Mouse (Mus musculus): ENCODE results near the gene Nckap5.
A peak's percentile ranks its signal among the peaks of the same experiment; 100 is the strongest.
"Not testable (repeated sequence)": the region's sequence is repeated elsewhere in the genome, so short reads cannot be mapped to it uniquely, and the experiment has no call there.

Nckap5 gene

GRCm38 (mm10) chr1:126042886-126043285, 787.7 kb downstream of the Nckap5 start:
- no peak for DNase-seq (ENCODE audit: low read depth, low spot score)

- no peak for DNase-seq (ENCODE audit: low read depth, low spot score)
Measured at GRCm38 (mm10) chr1:126027536-126027935, 803.1 kb downstream of the Nckap5 start.

DNA sequence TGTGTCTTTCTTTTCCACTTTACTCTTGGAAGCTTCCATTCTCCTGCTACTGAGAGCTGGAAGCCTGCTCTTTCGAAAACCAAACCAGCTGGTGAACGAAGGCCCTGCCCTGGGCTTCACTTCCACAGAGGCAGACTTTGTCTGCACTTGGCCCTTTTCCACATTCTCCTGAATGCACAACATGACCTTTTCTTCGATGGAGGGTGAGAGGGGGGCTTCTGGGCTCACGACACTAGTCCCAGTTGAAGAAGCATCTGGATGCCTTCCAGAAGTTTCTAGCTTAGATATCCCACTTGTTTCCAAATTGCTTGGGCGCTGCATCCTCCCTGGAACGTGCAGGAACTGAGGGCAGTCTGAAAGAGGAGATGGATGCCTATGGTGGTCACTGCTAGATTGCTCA, 806.1 kb downstream of the Nckap5 start:
- DNase-seq (ENCODE audit: low read depth, low spot score), result no peak

DNA sequence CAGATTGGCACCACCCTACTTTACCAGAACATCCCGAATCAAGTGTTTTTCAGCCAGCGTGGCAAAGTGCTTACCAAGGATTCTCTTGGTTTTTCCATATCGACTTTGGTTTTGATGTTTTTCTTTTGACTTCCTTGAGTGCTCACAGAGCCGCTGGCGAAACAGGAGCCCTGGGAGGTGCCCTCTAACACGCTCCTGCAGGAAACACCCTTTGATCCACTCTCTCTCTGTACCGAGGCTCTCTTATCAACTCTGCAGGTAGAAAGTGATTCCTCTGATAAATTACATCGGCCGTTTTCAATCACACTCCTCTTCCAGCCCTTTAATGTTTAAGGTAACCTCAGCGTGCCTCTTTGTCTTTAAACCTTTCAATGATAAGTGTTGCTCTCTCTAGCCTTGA, 807.6 kb downstream of the Nckap5 start:
- DNase-seq (ENCODE audit: low read depth, low spot score), result no peak

DNA sequence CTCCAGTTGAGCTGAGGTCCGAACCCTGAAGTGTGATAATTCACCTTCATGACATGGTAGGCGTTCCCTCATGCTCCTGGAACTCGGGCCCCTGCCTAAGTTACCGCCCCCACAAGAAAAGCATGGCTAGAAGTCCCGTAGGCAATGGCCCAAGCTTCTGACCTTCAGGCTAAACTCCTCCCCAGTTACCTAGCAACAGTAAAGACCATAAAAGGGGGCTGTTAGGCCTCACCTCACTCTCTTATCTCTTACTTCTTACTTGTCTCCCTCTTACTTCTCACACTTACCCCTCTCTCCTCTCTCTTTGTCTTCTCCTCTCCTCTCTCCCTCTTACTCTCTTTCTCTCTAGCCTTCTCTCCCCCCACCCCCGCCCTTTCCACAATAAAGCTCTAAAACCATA, 811.9 kb downstream of the Nckap5 start:
- not testable (repeated sequence) for DNase-seq (ENCODE audit: low read depth, low spot score)

- no peak for DNase-seq (ENCODE audit: low read depth, low spot score)
Measured at GRCm38 (mm10) chr1:126011661-126012091, 818.9 kb downstream of the Nckap5 start.

DNA sequence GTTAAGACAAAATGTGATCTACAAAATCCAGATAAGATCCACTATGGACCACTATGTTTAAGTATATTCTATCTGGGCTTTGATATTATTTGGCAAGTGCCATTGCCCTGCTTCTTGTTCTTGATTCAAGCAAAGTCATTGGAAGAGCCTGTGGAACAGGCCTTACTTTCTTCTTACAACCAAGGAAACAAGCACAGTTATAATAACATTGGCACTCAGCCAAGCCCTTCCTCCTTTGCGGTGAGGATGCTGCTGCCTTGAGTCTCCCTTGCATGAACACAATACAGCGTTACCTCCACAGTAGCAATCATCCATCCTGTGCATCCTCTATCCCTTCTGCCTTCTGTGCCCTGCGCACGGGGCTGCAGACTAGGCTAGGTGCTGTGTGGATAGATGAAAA, 823.0 kb downstream of the Nckap5 start:
- DNase-seq (ENCODE audit: low read depth, low spot score), result no peak

- no peak for DNase-seq (ENCODE audit: low read depth, low spot score)
Measured at GRCm38 (mm10) chr1:126005672-126006071, 824.9 kb downstream of the Nckap5 start.

- no peak for DNase-seq (ENCODE audit: low read depth, low spot score)
Measured at GRCm38 (mm10) chr1:125996540-125996939, 834.1 kb downstream of the Nckap5 start.

DNA sequence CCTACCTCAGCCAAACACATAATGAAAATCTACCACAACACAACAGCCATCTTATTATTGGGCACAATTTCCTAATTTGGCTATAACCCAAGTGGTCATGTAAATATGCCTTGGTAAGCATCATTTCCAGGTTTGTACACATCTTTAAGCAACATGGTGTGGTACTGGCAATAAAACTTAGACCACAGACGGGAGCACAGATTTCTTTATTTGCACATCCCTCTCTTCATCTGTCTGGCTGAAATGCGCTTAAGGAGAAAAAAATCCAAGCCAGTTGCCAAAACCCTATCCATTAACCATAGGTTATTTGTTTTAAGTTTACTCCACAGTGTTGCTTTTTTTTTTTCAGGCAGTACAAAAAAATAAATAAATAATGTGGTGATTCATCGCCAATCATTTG, 842.8 kb downstream of the Nckap5 start:
- no peak for DNase-seq (ENCODE audit: low read depth, low spot score)

DNA sequence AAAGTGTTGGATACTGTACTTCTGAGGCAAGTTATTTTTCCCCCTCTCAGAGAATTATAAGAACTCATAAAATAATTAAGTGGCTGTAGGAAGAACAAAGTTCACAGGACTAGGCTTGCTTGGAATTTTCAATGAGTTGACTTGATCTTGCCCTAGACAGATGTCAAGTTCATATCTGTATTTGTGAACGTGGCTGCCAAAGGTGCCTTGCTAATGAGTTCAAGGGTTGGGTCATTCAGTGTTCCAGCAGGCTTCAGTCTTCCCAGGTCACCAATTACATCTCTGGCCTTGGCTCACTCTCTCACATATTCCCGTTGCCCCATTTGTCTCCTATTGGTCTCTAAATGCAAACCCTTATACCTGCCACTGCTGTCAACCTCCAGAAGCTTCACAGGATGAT, 846.0 kb downstream of the Nckap5 start:
- no peak for DNase-seq (ENCODE audit: low read depth, low spot score)

DNA sequence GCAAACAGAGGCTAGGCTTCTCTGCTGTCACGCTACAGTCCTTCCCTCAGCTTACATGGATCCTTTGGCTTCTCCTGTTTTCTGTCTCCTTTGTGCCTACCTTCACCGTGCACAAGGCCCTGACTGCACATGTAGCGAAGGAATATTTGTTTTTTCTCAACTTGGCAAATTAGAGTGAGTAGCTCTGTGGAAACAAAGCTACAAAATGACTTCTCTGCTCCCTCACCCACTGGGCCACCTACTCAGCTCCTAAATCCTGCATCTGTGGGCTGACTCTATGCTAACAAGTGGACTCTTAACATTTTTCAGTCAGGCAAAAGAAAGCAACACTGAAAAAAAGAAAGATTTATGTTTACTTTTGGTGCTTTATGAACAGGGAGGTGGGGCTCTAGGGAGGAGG, 856.0 kb downstream of the Nckap5 start:
- DNase-seq (ENCODE audit: low read depth, low spot score), result no peak

- peak; percentile 17 for DNase-seq (ENCODE audit: low read depth, low spot score)
Measured at GRCm38 (mm10) chr1:125971933-125972332, 858.7 kb downstream of the Nckap5 start.

DNA sequence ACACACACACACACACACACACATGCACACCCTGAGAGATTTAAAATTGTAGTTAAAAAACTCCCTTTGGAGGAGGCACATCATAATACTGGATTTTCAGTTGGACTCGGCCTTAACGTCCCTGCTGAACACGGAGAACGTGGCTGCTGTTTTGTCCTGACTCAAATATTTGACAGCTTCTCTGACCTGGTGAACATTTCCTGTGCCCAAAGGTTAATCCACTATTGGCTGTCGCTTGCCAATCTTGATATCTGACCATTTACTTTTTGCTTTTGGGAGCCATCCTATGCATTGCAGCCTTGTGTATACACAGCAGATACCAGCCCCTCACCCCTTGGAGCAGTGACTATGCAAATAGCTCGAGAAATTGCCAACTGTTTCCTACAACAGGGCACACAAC, 862.9 kb downstream of the Nckap5 start:
- no peak for DNase-seq (ENCODE audit: low read depth, low spot score)

GRCm38 (mm10) chr1:125951026-125951425, 879.6 kb downstream of the Nckap5 start:
- no peak for DNase-seq (ENCODE audit: low read depth, low spot score)

DNA sequence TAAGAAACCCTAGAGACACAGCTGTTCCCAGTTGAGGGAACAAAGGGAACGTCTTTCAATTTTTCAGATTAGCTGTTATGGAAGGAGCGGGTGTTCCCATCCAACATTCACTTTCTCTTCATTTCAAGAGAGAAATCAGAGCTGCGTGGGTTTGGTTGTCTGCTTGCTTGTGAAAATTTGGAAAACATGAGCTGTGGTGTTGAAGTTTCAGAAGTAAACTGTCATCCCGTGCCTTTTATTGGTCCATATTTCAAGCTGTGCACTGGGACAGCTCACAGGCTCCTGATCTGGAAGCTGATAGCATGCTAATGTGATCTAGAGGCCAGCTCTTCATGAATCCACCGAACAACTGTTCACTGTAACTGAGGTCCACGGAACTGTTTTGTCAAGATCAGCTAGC, 881.5 kb downstream of the Nckap5 start:
- no peak for DNase-seq (ENCODE audit: low read depth, low spot score)

- DNase-seq (ENCODE audit: low read depth, low spot score), result no peak
Measured at GRCm38 (mm10) chr1:125945136-125945535, 885.5 kb downstream of the Nckap5 start.

DNA sequence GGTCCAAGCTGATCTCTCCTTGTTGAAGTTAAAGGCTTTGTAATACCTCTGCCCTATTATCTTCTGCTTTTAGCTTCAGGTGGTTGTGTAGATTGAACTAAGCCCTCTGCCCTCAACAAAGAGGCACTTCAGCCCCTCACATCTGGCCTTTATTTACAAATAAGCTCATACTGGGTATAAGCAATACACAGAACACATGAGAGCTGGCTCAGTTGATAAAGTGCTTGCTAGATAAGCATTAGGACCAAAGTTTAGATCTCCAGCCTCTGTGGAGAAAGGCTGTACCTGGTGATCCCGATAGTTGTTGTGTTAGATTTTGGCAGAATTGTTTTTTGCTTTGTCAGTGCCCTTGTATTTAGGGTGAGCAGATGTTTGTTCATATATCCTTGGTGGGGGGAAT, 887.3 kb downstream of the Nckap5 start:
- DNase-seq (ENCODE audit: low read depth, low spot score), result no peak

DNA sequence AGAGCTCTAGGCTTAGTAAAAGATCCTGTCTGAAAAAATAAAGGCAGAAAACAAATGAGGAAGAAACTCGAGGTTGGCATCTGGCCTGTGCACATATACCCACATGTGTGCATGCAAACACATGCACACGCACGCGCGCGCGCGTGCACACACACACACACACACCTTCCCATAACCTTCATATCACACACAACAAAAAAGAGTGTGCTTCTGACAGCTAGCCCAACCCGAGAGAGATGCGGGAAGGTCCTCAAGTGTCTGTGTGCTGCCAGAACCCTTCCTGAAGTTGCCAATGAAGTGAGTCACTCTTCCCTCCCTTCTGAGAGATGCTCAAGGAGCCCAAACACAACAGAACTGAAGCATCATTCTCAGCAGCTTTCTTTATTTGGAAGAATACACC, 905.1 kb downstream of the Nckap5 start:
- DNase-seq (ENCODE audit: low read depth, low spot score), result no peak

- DNase-seq (ENCODE audit: low read depth, low spot score), result no peak
Measured at GRCm38 (mm10) chr1:125923062-125923461, 907.5 kb downstream of the Nckap5 start.

DNA sequence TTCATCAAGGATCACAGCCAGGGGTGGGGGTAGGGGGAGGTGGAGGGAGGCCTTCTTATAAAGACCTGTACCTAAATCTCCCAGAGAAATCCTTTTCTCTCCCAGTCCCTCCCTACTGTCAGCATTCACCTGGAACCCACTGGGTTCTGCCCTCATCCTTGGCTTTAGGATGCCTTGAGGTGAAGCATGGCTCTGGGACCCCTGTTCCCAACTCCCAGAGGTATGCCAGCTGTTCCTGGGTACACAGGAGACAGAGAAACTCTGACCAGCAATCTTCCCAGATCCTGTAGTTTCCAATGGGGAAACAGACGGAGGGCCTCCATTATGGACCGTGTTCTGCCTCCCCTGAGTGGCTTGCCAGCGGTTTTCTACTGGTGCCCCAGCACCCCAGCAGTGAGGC, 909.9 kb downstream of the Nckap5 start:
- DNase-seq (ENCODE audit: low read depth, low spot score), result no peak

GRCm38 (mm10) chr1:125912601-125913600, 917.7 kb downstream of the Nckap5 start, which contains the start of gene Lypd1:
Gene Lypd1 (minus strand): TSS chr1:125913101.
- DNase-seq (ENCODE audit: low read depth, low spot score), result peak; percentile 7

DNA sequence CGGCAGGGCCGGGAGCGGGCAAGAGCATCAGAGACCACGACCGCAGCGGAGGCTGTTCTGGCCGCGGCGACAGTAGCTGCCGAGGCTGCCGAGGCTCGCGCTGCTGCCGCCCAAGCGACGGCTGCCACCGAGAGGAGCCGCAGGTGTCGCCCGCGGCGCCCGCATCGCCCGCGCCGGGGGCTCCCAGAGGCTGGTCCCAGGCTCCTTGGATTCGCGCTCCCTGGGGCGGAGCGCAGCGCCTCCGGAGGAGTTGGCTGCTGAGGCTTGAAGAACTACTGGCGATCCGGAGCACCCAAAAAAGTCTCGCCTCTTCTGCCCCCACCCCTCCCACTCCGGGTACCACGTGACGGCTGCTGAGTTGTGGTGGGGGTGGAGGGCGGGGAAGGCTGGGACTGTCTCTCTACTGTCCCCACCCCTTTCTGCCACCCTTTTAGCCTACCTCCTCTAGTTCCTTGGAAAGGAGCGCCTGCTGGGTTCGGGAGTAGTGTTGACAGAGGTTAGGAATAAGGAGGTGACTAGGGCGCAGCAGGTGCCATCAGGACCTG, 918.6 kb downstream of the Nckap5 start:
- DNase-seq (ENCODE audit: low read depth, low spot score), result peak; percentile 76

Data from ES-CJ7 (cell line).